Mouse (Mus musculus) neural tube, embryonic 10.5 days (tissue): ENCODE results near the gene Kremen1.

Experiments
- DNase-seq: peaks from one replicate; pipeline ENCODE4 v3.0.0-alpha.2; 2017; ENCODE audit warnings: low spot score; ENCODE audit errors: extremely low spot score

Gene Kremen1

GRCm38 (mm10) chr11:5261508-5262392 lies at the start of gene Kremen1:
TSS of gene Kremen1 (minus strand) at chr11:5261558.
- DNase-seq: peak; percentile 92

GRCm38 (mm10) chr11:5307024-5307905 lies 45.9 kb upstream of the Kremen1 start:
- DNase-seq: no peak

GRCm38 (mm10) chr11:5306017-5306416 lies 44.7 kb upstream of the Kremen1 start:
- no peak for DNase-seq

- DNase-seq: no peak
These were observed 43.2 kb upstream of the Kremen1 start for GRCm38 (mm10) chr11:5304526-5304925.

- no peak for DNase-seq
These were observed 36.6 kb upstream of the Kremen1 start for GRCm38 (mm10) chr11:5298007-5298372.

GRCm38 (mm10) chr11:5297148-5298006 lies 36.0 kb upstream of the Kremen1 start:
- peak; percentile 31 for DNase-seq

GRCm38 (mm10) chr11:5296576-5297115 lies 35.3 kb upstream of the Kremen1 start:
- DNase-seq: no peak

GRCm38 (mm10) chr11:5294805-5295204 lies 33.4 kb upstream of the Kremen1 start:
- DNase-seq: no peak

GRCm38 (mm10) chr11:5290691-5291090 lies 29.3 kb upstream of the Kremen1 start:
- peak; percentile 61 for DNase-seq

- no peak for DNase-seq
These were observed 28.6 kb upstream of the Kremen1 start for GRCm38 (mm10) chr11:5289826-5290580.

- no peak for DNase-seq
These were observed 22.6 kb upstream of the Kremen1 start for GRCm38 (mm10) chr11:5283987-5284386.

GRCm38 (mm10) chr11:5280932-5281331 lies 19.6 kb upstream of the Kremen1 start:
- DNase-seq: no peak

- DNase-seq: no peak
These were observed 17.1 kb upstream of the Kremen1 start for GRCm38 (mm10) chr11:5278463-5278862.

GRCm38 (mm10) chr11:5277307-5277971 lies 16.1 kb upstream of the Kremen1 start:
- no peak for DNase-seq

- no peak for DNase-seq
These were observed 13.9 kb upstream of the Kremen1 start for GRCm38 (mm10) chr11:5275216-5275615.

GRCm38 (mm10) chr11:5272536-5273234 lies 11.3 kb upstream of the Kremen1 start:
- DNase-seq: no peak

GRCm38 (mm10) chr11:5272066-5272360 lies 10.7 kb upstream of the Kremen1 start:
- no peak for DNase-seq

- DNase-seq: no peak
These were observed 10.1 kb upstream of the Kremen1 start for GRCm38 (mm10) chr11:5271274-5272065.
